Mouse (Mus musculus) thymus, adult 2 months (tissue): Measurements from ENCODE around the gene Pabpc4. TPM values are rescaled to one million over a fixed set of nuclear protein-coding genes. Genes with fewer than 3 reads are reported as not detected.
"Not testable (repeated sequence)": the region's sequence is repeated elsewhere in the genome, so short reads cannot be mapped to it uniquely, and the experiment has no call there.

Source experiments
- DNase-seq: peaks from one replicate; pipeline ENCODE4 v3.0.0; 2021
- H3K27ac ChIP-seq: fragments of 200-500 bp; 2 replicates; pipeline ENCODE4 v1.5.1; 2012; ENCODE audit warnings: low read length, control low read depth; ENCODE audit not compliant: control insufficient read depth, insufficient read depth
- H3K27me3 ChIP-seq: fragments of 200-500 bp; 2 replicates; pipeline ENCODE4 v1.6.1; 2012; ENCODE audit warnings: mild to moderate bottlenecking, low read length, moderate library complexity, mixed read lengths; ENCODE audit not compliant: control insufficient read depth, insufficient read depth
- H3K36me3 ChIP-seq: fragments of 200-500 bp; 2 replicates; pipeline ENCODE4 v1.6.1; 2012; ENCODE audit warnings: mild to moderate bottlenecking, low read length, moderate library complexity; ENCODE audit not compliant: control insufficient read depth, insufficient read depth
- H3K4me1 ChIP-seq: fragments of 200-500 bp; replicated peaks from 2 replicates; pipeline ENCODE4 v1.6.1; 2012; ENCODE audit warnings: low read length; ENCODE audit not compliant: control insufficient read depth, insufficient read depth
- H3K4me3 ChIP-seq: fragments of 200-500 bp; 2 replicates; pipeline ENCODE4 v1.5.1; 2012; ENCODE audit warnings: mild to moderate bottlenecking, low read length, control low read depth, moderate library complexity; ENCODE audit not compliant: control insufficient read depth, insufficient read depth
- CTCF ChIP-seq: fragments of 200-500 bp; IDR thresholded peaks from 2 replicates; pipeline ENCODE4 v1.5.1; 2012; ENCODE audit warnings: mild to moderate bottlenecking, control low read depth, low read length, moderate library complexity, borderline replicate concordance; ENCODE audit not compliant: control insufficient read depth, poor library complexity, insufficient read depth; ENCODE audit errors: extremely low read depth
- POLR2A ChIP-seq: fragments of 200-500 bp; IDR thresholded peaks from 2 replicates; pipeline ENCODE4 v1.6.1; 2012; ENCODE audit warnings: mild to moderate bottlenecking, low read length, control low read depth, moderate library complexity; ENCODE audit not compliant: control insufficient read depth, poor library complexity, insufficient read depth; ENCODE audit errors: extremely low read depth
- WGBS: fragments of 180-500 bp; shearing (Covaris S2); methylation state at CpG from one replicate; pipeline ENCODE4 v1.1.7; 2018; 5-methylcytosine and 5-hydroxymethylcytosine counted together
- polyA plus RNA-seq: library from polyadenylated mRNA; depleted of rRNA; stranded (reverse); fragments of >200 nt; gene quantifications from 2 replicates; pipeline ENCODE4 v1.2.3, GENCODE M21; 2012

Pabpc4 gene
- polyA plus RNA-seq, 1 experiment = 146 TPM

DNA sequence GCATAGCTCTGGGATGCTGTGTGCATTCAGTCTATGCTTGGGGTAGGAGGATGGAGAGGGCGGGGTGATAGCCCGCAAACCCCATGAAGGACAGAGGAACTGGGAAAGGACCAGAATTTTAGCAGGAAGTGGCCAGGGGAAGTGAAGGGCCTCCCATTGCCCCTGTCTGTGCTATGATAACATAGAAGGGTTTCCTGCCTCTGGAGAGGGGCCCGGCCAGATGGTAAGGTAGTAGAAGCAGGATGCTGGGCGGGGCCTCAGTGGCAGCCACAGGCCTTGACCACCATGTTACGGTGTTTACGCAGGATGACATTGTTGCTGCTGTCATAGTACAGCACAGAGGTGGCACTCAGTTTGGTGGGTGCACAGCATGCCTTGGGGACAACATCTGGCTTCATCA lies 50.9 kb downstream of the Pabpc4 start:
- 29% methylated on average over 6 of the region's 6 CpGs for WGBS
- Histone ChIP-seq H3K4me3 (no peak overlapping the region), H3K36me3 (no peaks in the 10 kb centered on the region), H3K4me1 (no peaks in the 10 kb centered on the region), H3K27me3 (no peaks in the 10 kb centered on the region), H3K27ac (no peak overlapping the region)
- no peak for TF ChIP-seq POLR2A
- TF ChIP-seq CTCF = no peak
- DNase-seq = no peak

DNA sequence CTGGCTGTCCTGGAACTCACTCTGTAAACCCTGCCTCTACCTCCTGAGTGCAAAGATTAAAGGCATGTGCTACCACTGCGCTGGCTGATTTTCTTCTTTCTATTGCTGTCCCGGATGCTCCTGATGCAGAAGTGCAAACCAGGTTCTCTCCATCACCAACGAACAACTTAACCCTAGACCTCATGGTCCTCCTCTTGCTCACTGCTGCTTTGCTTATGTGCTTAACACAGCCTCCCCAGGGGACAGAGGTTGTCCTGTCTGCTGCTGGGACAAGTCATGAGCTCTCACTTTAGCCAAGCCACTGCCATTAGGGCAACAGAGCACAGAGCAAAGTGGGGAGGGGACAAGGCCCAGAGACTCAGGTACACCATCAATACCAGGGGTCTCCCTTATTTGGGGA lies 52.3 kb downstream of the Pabpc4 start:
- no peaks in the 10 kb centered on the region for H3K27me3 ChIP-seq
- WGBS = 90% methylated on average over 3 of the region's 3 CpGs
- no peak overlapping the region for H3K4me3 ChIP-seq
- H3K4me1 ChIP-seq = no peaks in the 10 kb centered on the region
- H3K27ac ChIP-seq = no peak overlapping the region
- DNase-seq = no peak
- no peaks in the 10 kb centered on the region for H3K36me3 ChIP-seq
- no peak for TF ChIP-seq CTCF
- TF ChIP-seq POLR2A = no peak

DNA sequence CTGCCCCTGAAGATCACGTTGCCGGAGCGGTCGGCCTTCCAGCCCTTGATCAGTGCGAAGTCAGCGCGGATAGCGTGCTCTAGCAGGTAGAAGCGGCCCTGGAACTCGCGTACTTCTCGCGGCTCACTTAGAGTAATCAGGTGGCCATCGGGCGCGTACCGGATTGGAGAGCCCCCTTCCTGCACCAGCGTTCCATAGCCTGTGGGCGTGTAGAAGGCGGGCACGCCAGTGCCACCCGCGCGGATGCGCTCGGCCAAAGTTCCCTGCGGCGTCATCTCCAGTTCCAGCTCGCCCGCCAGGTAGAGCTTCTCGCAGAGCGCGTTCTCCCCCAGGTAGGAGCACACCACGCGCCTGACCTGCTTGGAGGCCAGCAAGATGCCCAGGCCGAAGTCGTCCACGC lies 60.8 kb downstream of the Pabpc4 start:
- not testable (repeated sequence) for H3K36me3 ChIP-seq, H3K4me1 ChIP-seq, H3K27ac ChIP-seq, H3K4me3 ChIP-seq, H3K27me3 ChIP-seq, DNase-seq
- WGBS = 27% methylated on average over 29 of the region's 38 CpGs

DNA sequence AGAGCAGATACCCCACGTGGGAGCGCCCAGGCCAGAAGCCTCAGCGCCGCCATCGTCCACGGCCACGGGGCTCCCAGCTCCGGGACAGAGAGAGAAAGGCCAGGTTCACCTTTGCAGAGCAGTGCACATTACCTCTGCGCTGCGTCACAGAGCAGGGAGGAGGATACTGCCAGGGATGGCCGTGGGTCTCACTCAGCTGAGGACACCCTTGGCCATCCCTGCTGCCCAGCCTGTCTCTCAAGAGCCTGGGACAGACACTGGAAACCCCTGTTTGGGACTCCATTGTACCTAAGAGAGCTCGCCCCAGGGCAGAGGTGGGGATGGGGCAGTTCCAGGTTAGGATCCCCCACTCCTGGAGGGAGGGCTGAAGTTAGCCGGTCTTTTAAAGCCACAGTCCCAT lies 61.4 kb downstream of the Pabpc4 start, which contains the start of gene Oxct2a:
Oxct2a (minus strand) TSS at position 101 of the 400 bp plus-strand sequence.
- Histone ChIP-seq H3K36me3 (no peaks in the 10 kb centered on the region), H3K27ac (no peak within 1 kb of the TSS), H3K27me3 (no peaks in the 10 kb centered on the region), H3K4me3 (no peak within 1 kb of the TSS), H3K4me1 (no peaks in the 10 kb centered on the region)
- WGBS = 46% methylated on average over 10 of the region's 13 CpGs
- TF ChIP-seq POLR2A = no peak
- TF ChIP-seq CTCF = no peak
- no peak for DNase-seq

DNA sequence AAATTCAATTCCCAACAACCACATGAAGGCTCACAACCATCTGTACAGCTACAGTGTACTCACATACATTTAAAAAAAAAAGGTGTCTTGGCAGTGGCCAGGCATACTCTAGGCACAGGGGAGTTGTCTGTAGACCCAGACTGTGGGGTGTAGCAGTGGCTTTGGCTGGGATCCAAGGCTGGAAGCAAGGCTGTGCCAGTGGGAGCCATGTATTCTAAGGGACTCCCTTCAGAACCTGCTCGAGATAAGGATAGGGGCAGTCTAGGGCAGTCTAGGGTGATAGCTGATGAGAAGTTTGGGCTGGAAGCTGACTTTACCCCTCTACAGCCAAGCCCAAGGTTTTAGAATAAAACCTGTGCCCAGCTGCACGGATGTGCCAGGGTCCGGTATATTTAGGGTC lies 63.9 kb downstream of the Pabpc4 start:
- H3K27me3 ChIP-seq = no peaks in the 10 kb centered on the region
- DNase-seq = no peak
- H3K36me3 ChIP-seq = no peaks in the 10 kb centered on the region
- H3K4me3 ChIP-seq = no peak overlapping the region
- TF ChIP-seq CTCF (no peak), POLR2A (no peak)
- H3K27ac ChIP-seq = no peak overlapping the region
- no peaks in the 10 kb centered on the region for H3K4me1 ChIP-seq
- WGBS = 14% methylated on average over 3 of the region's 3 CpGs

DNA sequence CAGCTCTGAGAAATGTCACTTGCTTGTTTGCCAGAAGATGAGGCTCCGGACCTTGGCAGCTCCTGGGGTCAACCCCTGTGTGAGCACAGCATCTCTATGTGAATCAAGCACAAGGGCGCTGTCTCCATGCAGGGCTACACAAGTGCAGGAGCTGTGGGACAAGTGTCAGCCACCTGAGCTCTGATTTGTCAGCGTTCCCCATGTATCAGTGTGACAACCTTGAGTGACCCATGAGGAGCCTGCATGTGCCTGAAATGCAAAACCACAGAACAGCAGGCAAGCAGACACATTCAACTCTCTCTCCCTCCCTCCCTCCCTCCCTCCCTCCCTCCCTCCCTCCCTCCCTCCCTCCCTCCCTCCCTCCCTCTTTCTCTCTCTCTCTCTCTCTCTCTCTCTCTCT lies 65.5 kb downstream of the Pabpc4 start:
- TF ChIP-seq CTCF = no peak
- TF ChIP-seq POLR2A = no peak
- WGBS = 67% methylated on average over 3 of the region's 3 CpGs
- H3K4me1 ChIP-seq = no peaks in the 10 kb centered on the region

DNA sequence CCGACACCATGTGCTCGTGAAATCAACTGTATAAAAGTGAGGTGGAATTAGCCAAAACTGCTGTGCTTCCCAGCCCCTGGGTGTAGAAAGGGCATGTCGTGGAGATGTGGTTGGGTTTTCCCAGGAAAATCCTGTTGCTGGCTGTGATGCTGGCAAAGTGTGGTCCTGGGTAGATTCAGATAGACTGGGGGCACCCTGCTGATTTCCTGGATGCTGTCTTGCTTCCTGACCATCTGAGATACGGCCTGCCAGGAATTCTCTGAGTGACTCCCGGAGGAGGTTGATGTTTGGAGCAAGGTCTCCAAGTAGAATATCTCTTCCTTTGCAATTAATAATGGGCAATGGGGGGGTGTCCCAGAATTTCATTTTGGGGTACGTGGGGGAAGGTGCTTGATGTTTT lies 66.8 kb downstream of the Pabpc4 start:
- no peak for DNase-seq
- TF ChIP-seq POLR2A = no peak
- no peak for TF ChIP-seq CTCF

More for the DNA sequence above, 65.5 kb downstream of the Pabpc4 start:
- Histone ChIP-seq H3K36me3 (no peaks in the 10 kb centered on the region), H3K27me3 (no peaks in the 10 kb centered on the region), H3K27ac (no peak overlapping the region), H3K4me3 (no peak overlapping the region)
- no peak for DNase-seq

More for the DNA sequence above, 66.8 kb downstream of the Pabpc4 start:
- Histone ChIP-seq H3K27ac (no peak overlapping the region), H3K4me1 (no peaks in the 10 kb centered on the region), H3K27me3 (no peaks in the 10 kb centered on the region), H3K36me3 (no peaks in the 10 kb centered on the region), H3K4me3 (no peak overlapping the region)
- WGBS = 94% methylated on average over 6 of the region's 6 CpGs
